Mouse (Mus musculus) skeletal muscle tissue, adult 2 months (tissue): ENCODE data around the gene Dnase2a.

Experiments used
- DNase-seq: peaks from one replicate; pipeline ENCODE4 v3.0.0-alpha.2; 2012; ENCODE audit warnings: low read depth, low spot score

Gene Dnase2a

GRCm38 (mm10) chr8:84908421-84909161 is at the start of gene Dnase2a:
Gene Dnase2a (plus strand): TSS chr8:84908560.
- DNase-seq = peak; percentile 95

DNA sequence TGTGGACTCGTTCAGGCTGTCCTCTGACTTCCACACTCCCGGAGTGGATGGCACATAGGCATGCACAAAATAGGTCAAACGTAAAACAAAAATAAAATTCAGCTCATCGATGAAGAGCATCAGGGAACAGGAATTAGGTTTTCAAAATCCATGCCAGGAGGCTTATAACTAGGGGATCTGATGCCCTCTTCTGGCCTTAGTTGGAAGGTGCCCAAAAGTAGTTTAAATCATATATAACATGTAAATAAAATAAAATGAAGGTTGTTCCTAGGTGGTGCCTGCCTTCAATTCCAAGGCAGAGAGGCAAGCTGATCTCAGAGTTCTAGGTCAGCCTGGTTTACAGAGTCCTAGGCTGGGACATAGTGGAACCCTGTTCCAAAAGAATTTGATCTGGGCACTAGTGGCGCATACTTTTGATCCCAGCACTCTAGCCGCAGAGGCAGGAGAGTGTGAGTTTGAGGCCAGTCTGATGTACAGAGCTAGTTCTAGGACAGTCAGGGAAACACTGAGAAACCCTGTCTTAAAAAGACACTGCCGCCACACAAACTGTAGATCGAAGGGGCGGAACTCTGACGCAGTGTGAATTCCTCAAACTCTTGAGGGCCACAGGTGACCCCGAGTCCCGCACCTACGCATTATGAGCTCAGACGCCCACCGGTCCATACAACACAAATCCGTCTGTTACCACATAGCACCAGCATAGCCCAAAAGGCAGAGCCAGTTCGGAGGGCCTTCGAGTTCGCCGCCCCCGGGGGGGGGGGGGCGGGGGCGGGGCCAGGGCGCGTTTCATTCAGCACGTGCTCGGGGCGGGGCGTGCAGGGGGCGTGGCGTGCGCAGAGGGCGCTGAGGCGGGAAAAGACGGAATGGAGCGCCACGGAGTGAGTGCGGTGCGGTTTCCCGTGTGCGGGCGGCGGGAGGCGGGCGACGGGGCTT is 36.7 kb upstream of the Dnase2a start, which contains the start of gene Syce2:
TSS of gene Syce2 (plus strand) at position 736 of the 933 bp plus-strand sequence.
- DNase-seq = no peak

DNA sequence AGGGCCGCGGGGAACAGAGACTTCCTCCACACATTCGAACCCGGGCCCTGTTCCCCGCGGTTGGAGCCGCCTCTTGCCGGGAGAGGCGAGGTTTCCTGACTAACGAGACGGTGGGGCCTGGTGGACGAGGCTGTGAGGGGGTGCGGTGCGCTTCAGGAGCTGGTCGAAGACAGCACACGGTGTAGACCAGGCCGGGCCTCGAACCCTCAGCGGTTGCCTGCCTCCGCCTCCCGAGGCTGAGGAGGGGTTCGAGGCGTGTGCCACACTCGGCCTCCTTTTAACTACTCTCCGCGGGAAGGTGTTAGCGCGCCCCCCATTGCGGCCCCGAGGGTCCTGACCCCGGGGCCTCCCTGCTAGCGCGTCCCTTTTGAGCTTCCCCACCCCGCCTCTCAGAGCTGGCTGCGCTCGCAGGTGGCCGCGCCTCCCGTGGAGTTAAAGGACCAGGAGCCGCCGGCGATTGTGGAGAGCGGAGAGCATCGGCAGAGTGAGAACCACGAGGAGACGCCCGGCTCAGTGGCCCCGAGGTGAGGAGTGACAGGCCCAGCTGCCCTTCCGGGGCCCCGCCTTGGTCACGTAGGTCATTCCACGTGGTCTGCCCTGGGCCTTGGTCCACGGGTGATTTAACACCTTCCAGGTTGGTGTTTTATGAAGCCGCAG is 35.9 kb upstream of the Dnase2a start:
- no peak for DNase-seq

- DNase-seq = no peak
Observed at GRCm38 (mm10) chr8:84873016-84873415, 35.3 kb upstream of the Dnase2a start.

DNA sequence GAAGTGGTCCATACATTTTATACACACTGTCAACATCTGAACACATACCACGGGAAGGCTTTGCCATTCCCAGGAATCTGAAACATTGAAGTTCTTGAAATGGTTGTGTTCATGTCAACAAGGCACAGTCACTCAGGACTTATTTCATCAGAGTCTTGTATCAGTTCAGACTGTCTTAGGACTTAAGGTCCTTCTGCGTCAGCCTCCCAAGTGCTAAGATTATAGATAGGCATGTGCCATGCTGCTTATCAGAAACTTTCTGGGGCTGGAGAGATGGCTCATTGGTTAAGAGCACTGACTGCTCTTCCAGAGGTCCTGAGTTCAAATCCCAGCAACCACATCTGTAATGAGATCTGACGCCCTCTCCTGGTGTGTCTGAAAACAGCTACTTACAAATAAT is 34.0 kb upstream of the Dnase2a start:
- no peak for DNase-seq

- no peak for DNase-seq
Observed at GRCm38 (mm10) chr8:84877297-84878035, 30.9 kb upstream of the Dnase2a start.

- DNase-seq = no peak
Observed at GRCm38 (mm10) chr8:84878915-84879314, 29.4 kb upstream of the Dnase2a start.

GRCm38 (mm10) chr8:84884728-84885127 is 23.6 kb upstream of the Dnase2a start:
- DNase-seq = no peak

DNA sequence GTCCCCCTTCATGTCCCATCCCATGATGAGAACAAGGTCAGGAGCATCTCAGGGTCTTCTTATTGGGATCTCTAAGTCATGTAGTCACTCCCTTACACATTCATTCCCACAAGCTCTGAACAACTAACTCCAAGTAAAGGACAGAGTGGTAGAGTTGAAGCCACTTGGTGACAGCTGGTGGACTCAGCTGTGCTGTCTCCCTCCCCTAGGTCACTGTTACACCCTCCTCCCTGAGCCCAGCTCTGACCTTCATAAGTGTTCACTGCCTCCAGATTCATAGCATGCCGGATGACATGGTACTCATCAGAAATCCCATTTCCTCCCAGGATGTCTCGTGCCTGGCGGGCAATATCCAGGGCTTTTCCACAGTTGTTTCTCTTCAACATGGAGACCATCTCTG is 20.1 kb upstream of the Dnase2a start:
- no peak for DNase-seq

- DNase-seq = no peak
Observed at GRCm38 (mm10) chr8:84889141-84889540, 19.2 kb upstream of the Dnase2a start.

DNA sequence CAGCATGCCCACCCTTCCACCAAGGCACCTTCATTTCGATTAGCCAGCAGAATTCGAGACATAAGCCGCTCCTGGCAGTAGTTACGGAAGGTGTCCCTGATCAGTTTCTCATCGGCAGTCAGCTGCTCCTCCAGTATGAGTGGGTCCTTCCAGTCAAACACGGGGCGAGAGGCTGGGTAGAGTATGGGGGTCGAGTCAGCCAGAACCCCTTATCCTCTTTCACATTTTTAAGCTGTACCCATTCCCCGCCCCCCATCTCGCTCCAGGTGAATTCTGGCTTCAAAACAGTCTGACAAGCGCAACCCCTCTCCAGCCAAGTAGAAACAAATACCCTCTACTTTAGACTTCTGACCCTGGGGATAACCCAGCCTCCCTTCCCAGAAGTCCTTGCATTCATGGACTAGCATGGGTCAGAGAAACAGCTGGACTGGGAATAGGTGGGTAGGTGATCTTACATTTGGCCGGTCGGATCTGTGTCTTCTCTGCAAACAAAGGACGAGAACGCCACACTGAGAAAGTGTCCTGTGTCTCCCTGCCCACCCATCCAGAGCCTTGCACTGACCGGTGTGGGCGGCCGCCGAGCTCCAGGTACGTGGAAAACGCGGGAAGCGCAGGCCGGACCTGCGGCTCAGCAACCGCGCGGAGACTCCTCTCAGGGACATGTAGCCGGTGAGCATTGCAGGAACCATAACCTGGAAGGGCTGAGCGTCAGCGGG is 15.2 kb upstream of the Dnase2a start:
- no peak for DNase-seq

DNA sequence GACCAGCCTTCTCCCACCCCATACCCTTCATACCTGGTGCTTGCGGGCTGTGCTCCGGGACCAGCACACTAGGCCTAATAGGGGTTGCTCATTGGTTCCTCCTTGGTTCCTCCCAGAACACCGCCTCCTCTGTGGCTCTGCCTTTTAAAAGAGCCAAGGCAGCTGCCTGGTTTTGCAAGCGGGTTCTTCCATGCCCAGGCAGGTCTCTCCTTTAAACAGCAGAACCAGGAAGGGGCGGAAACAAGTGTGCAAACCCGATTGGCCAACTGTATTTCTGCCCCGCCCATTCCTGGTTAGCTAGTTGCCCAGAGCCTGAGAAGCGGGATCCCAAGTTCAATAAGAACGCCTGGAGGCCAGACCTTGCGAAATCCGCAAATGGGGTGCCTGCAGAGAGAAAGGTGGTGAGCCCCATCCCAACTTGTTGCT is 14.6 kb upstream of the Dnase2a start, which contains the start of gene Gcdh:
TSS of gene Gcdh (minus strand) at position 213 of the 426 bp plus-strand sequence.
- peak; percentile 95 for DNase-seq

- no peak for DNase-seq
Observed at GRCm38 (mm10) chr8:84895963-84896362, 12.4 kb upstream of the Dnase2a start.

DNA sequence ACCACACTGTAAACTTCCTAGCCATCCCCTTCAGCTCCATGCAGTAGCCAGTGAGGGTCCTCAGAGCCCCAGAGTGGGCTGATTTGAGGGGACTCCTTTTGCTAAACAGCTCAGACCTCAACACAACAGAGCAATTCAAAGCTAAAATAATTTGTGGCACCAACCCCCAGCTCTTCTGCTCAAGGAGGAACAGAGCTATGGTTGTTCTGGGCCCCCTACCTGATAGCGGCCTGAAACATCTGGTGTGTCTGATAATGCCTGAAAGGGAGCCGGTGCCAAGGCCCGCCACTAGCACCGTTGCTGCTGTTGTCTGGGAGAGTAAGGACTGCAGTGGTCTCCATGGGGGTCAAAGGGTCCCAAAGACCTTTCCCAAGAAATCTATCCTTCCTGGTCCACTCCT is 7.3 kb upstream of the Dnase2a start:
- DNase-seq = no peak

DNA sequence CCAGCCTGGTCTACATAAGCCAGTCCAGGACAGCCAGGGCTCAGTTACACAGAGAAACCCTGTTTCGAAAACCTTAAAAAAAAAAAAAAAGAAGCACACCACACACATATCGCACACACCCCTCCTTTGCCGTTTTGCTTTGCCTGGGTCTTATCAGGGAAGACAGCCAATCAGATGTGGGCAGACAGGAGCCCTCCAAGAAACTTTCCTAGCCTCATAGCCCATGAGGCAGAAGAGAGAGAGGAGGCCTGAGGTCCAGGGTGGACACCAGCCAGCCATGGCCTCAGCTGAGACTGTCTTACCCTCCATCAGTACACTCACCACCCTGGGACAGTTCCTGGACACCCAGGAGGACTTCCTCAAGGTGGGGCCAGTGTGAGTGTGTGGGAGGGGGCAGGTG is 6.6 kb upstream of the Dnase2a start, which contains the start of gene Klf1:
TSS of gene Klf1 (plus strand) at position 177 of the 400 bp plus-strand sequence.
- no peak for DNase-seq

DNA sequence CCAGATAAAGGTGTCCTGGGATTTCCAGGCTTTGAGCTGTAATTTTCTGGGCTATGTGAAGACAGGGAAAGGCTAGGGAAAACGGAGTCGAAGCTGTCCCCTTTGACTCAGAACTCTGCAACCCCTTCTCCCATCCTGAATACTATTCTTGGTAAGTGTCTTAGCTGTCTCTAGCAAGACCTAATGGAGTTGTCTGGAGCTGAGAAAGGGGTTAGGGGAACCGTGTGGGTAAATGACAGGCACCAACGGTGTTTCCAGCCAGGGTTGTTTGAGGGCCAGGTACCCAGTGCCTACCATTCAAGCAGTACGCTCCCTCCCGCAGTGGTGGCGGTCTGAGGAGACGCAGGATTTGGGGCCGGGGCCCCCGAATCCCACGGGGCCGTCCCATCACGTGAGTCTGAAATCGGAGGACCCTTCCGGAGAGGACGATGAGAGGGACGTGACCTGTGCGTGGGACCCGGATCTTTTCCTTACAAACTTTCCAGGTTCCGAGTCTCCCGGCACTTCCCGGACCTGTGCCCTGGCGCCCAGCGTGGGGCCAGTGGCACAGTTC is 5.9 kb upstream of the Dnase2a start:
- no peak for DNase-seq

DNA sequence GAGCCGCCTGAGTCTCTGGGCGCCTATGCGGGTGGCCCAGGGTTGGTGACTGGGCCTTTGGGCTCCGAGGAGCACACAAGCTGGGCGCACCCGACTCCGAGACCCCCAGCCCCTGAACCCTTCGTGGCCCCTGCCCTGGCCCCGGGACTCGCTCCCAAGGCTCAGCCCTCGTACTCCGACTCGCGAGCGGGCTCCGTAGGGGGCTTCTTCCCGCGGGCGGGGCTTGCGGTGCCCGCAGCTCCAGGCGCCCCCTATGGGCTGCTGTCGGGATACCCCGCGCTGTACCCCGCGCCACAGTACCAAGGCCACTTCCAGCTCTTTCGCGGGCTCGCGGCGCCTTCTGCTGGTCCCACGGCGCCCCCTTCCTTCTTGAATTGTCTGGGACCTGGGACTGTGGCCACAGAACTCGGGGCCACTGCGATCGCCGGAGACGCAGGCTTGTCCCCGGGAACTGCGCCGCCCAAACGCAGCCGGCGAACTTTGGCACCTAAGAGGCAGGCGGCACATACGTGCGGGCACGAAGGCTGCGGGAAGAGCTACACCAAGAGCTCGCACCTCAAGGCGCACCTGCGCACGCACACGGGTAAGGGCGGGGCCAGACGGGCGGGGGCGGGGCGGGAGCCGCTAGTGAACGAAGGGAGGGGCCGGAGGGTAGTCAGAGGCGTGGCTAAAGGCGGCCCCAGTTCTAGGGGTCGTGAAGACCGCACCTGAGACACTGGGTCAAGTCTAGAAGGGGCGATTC is 5.3 kb upstream of the Dnase2a start:
- peak; percentile 77 for DNase-seq

- no peak for DNase-seq
Observed at GRCm38 (mm10) chr8:84904351-84904750, 4.0 kb upstream of the Dnase2a start.

GRCm38 (mm10) chr8:84907037-84907436 is 1.3 kb upstream of the Dnase2a start:
- no peak for DNase-seq
